Mouse (Mus musculus) embryonic facial prominence, embryonic 11.5 days (tissue): ENCODE data around the gene Sox8. TPM values are rescaled to one million over a fixed set of nuclear protein-coding genes. Genes with fewer than 3 reads are reported as not detected.

ENCODE experiments used
- ATAC-seq: fragments of 200-750 bp; cut with Nextera tagmentation; replicated peaks from 2 replicates; pipeline ENCODE4 v1.8.0; 2017; ENCODE audit warnings: low read depth; ENCODE audit not compliant: insufficient number of reproducible peaks, low FRiP score, low TSS enrichment
- DNase-seq: peaks from one replicate; pipeline ENCODE4 v3.0.0-alpha.2; 2015; ENCODE audit warnings: low spot score
- H3K27ac ChIP-seq: fragments of 300-500 bp; sonication (generic); replicated peaks from 2 replicates; pipeline ENCODE4 v1.5.1; 2014; ENCODE audit warnings: mild to moderate bottlenecking, low read depth, low read length, control low read depth
- H3K27me3 ChIP-seq: fragments of 300-500 bp; sonication (generic); 2 replicates; pipeline ENCODE4 v1.6.1; 2014; ENCODE audit warnings: mild to moderate bottlenecking, low read length, moderate library complexity, mixed read lengths; ENCODE audit not compliant: control insufficient read depth, insufficient read depth
- H3K36me3 ChIP-seq: fragments of 300-500 bp; sonication (generic); replicated peaks from 2 replicates; pipeline ENCODE4 v1.6.1; 2014; ENCODE audit warnings: low read depth, mild to moderate bottlenecking, low read length, moderate library complexity, mixed read lengths; ENCODE audit not compliant: control insufficient read depth, insufficient read depth
- H3K4me1 ChIP-seq: fragments of 300-500 bp; sonication (generic); 2 replicates; pipeline ENCODE4 v1.6.1; 2014; ENCODE audit warnings: low read length, mixed read lengths; ENCODE audit not compliant: control insufficient read depth, insufficient read depth
- H3K4me2 ChIP-seq: fragments of 300-500 bp; sonication (generic); 2 replicates; pipeline ENCODE4 v1.6.1; 2014; ENCODE audit warnings: low read depth, mild to moderate bottlenecking, control low read depth, low read length, moderate library complexity
- H3K4me3 ChIP-seq: fragments of 300-500 bp; sonication (generic); 2 replicates; pipeline ENCODE4 v1.5.1; 2014; ENCODE audit warnings: low read depth, low read length, control low read depth
- H3K9ac ChIP-seq: fragments of 300-500 bp; sonication (generic); replicated peaks from 2 replicates; pipeline ENCODE4 v1.6.1; 2014; ENCODE audit warnings: mild to moderate bottlenecking, control low read depth, low read length
- H3K9me3 ChIP-seq: fragments of 300-500 bp; sonication (generic); replicated peaks from 2 replicates; pipeline ENCODE4 v1.6.1; 2016; ENCODE audit warnings: mild to moderate bottlenecking, low read length, inconsistent platforms, mixed read lengths; ENCODE audit not compliant: control insufficient read depth
- WGBS: fragments of 180-500 bp; shearing (Covaris S2); extraction: QIAGEN DNeasy Blood & Tissue Kit; methylation state at CpG from one replicate; pipeline ENCODE4 v1.1.7; 2014; 5-methylcytosine and 5-hydroxymethylcytosine counted together
- polyA plus RNA-seq: library from polyadenylated mRNA; unstranded; fragments of >200 nt; fragmentation: Nextera tagmentation; extraction: Ambion mirVana; gene quantifications from 2 replicates; pipeline ENCODE4 v1.2.1, GENCODE M21; 2014

Sox8 gene
- 6.2 and 9.5 TPM in 2 replicates for polyA plus RNA-seq

- peaks cover 3% of the 10 kb centered on the region for H3K4me1 ChIP-seq
- H3K27me3 ChIP-seq, result peaks cover 9% of the 10 kb centered on the region
- H3K36me3 ChIP-seq, result no peaks in the 10 kb centered on the region
- H3K9me3 ChIP-seq, result no peaks in the 10 kb centered on the region
- H3K9ac ChIP-seq, result peak within 1 kb of the TSS; percentile 55
- under 1% methylated on average over 53 of the region's 61 CpGs for WGBS
- ATAC-seq, result peak; percentile 79
- peak within 1 kb of the TSS; percentile 25; the same call in 1 of the 2 replicates for H3K27ac ChIP-seq
- peak; percentile 95 for DNase-seq
- H3K4me3 ChIP-seq, result peak within 1 kb of the TSS; percentile 51
- peak within 1 kb of the TSS; percentile 100 for H3K4me2 ChIP-seq
Observed at GRCm38 (mm10) chr17:25570648-25571452, at the start of gene Sox8. TSS of gene Sox8 (minus strand) at chr17:25570686.

- H3K4me1 ChIP-seq, result peaks cover 4% of the 10 kb centered on the region
- DNase-seq (no peak), ATAC-seq (no peak)
- no peak overlapping the region for H3K27ac ChIP-seq
- no peak overlapping the region for H3K9ac ChIP-seq
- WGBS, result 63% methylated on average over 16 of the region's 16 CpGs
- H3K9me3 ChIP-seq, result no peaks in the 10 kb centered on the region
- H3K36me3 ChIP-seq, result no peaks in the 10 kb centered on the region
- no peak overlapping the region for H3K4me2 ChIP-seq
- H3K27me3 ChIP-seq, result no peaks in the 10 kb centered on the region
- no peak overlapping the region for H3K4me3 ChIP-seq
Observed at GRCm38 (mm10) chr17:25618508-25619056, 48.1 kb upstream of the Sox8 start.

- H3K4me1 ChIP-seq, result peaks cover 3% of the 10 kb centered on the region
- H3K9me3 ChIP-seq, result no peaks in the 10 kb centered on the region
- 90% methylated on average over 10 of the region's 10 CpGs for WGBS
- no peak overlapping the region for H3K9ac ChIP-seq
- ATAC-seq, result no peak
- no peaks in the 10 kb centered on the region; the same call in 1 of the 2 replicates for H3K36me3 ChIP-seq
- no peak for DNase-seq
- no peaks in the 10 kb centered on the region for H3K27me3 ChIP-seq
- no peak overlapping the region for H3K4me2 ChIP-seq
- no peak overlapping the region for H3K4me3 ChIP-seq
- no peak overlapping the region for H3K27ac ChIP-seq
Observed at GRCm38 (mm10) chr17:25614723-25615510, 44.4 kb upstream of the Sox8 start.

- Histone ChIP-seq H3K4me3 (no peak overlapping the region), H3K9me3 (no peaks in the 10 kb centered on the region), H3K4me2 (no peak overlapping the region), H3K4me1 (no peaks in the 10 kb centered on the region), H3K27ac (no peak overlapping the region), H3K9ac (no peak overlapping the region), H3K27me3 (no peaks in the 10 kb centered on the region), H3K36me3 (no peaks in the 10 kb centered on the region; the same call in 1 of the 2 replicates)
- WGBS, result 93% methylated on average over 6 of the region's 6 CpGs
- no peak for DNase-seq
- no peak for ATAC-seq
Observed at GRCm38 (mm10) chr17:25613323-25613722, 42.8 kb upstream of the Sox8 start.

- no peak overlapping the region for H3K4me2 ChIP-seq
- no peak overlapping the region for H3K4me3 ChIP-seq
- no peaks in the 10 kb centered on the region for H3K9me3 ChIP-seq
- H3K9ac ChIP-seq, result no peak overlapping the region
- H3K27ac ChIP-seq, result no peak overlapping the region
- no peak for DNase-seq
- no peaks in the 10 kb centered on the region for H3K27me3 ChIP-seq
- no peaks in the 10 kb centered on the region; the same call in 1 of the 2 replicates for H3K36me3 ChIP-seq
- 86% methylated on average over 9 of the region's 9 CpGs for WGBS
- H3K4me1 ChIP-seq, result no peaks in the 10 kb centered on the region
- no peak for ATAC-seq
Observed at GRCm38 (mm10) chr17:25612537-25612936, 42.1 kb upstream of the Sox8 start.

- H3K27me3 ChIP-seq, result no peaks in the 10 kb centered on the region
- no peak overlapping the region for H3K4me3 ChIP-seq
- H3K9me3 ChIP-seq, result no peaks in the 10 kb centered on the region
- H3K4me2 ChIP-seq, result no peak overlapping the region
- no peaks in the 10 kb centered on the region for H3K4me1 ChIP-seq
- no peak for DNase-seq
- H3K27ac ChIP-seq, result no peak overlapping the region
- H3K36me3 ChIP-seq, result no peaks in the 10 kb centered on the region; the same call in 1 of the 2 replicates
- ATAC-seq, result no peak
- peak overlapping the region; percentile 6; the same call in 1 of the 2 replicates for H3K9ac ChIP-seq
- WGBS, result 78% methylated on average over 9 of the region's 9 CpGs
Observed at GRCm38 (mm10) chr17:25610151-25610550, 39.7 kb upstream of the Sox8 start.

- Histone ChIP-seq H3K4me3 (no peak overlapping the region), H3K9me3 (no peaks in the 10 kb centered on the region), H3K9ac (no peak overlapping the region), H3K4me1 (no peaks in the 10 kb centered on the region), H3K36me3 (no peaks in the 10 kb centered on the region; the same call in 1 of the 2 replicates), H3K4me2 (no peak overlapping the region), H3K27ac (no peak overlapping the region), H3K27me3 (no peaks in the 10 kb centered on the region)
- 64% methylated on average over 3 of the region's 3 CpGs for WGBS
- no peak for ATAC-seq
- DNase-seq, result no peak
Observed at GRCm38 (mm10) chr17:25609506-25609828, 39.0 kb upstream of the Sox8 start.
